Mouse (Mus musculus): ENCODE results near the gene Igfn1.

Gene Igfn1

GRCm38 (mm10) chr1:135933704-135934293 is 72.3 kb downstream of the Igfn1 start:
- no peak for DNase-seq (ENCODE audit: low spot score in 2 of 2)

GRCm38 (mm10) chr1:135929876-135930275 is 76.3 kb downstream of the Igfn1 start:
- DNase-seq (ENCODE audit: low spot score in 2 of 2), result peak in 1 of 2 experiments; percentile 46

- DNase-seq (ENCODE audit: low spot score in 2 of 2), result no peak
These were observed 80.3 kb downstream of the Igfn1 start for GRCm38 (mm10) chr1:135925848-135926247.

GRCm38 (mm10) chr1:135924377-135924994 is 81.7 kb downstream of the Igfn1 start:
- no peak for DNase-seq (ENCODE audit: low spot score in 2 of 2)

- no peak for DNase-seq (ENCODE audit: low spot score in 2 of 2)
These were observed 82.9 kb downstream of the Igfn1 start for GRCm38 (mm10) chr1:135923229-135923628.

- DNase-seq (ENCODE audit: low spot score in 2 of 2), result no peak
These were observed 87.3 kb downstream of the Igfn1 start, which contains the start of gene Pkp1 for GRCm38 (mm10) chr1:135918644-135919407. Pkp1 (minus strand) TSS chr1:135919207.

- DNase-seq (ENCODE audit: low spot score in 2 of 2), result no peak
These were observed 88.9 kb downstream of the Igfn1 start for GRCm38 (mm10) chr1:135917206-135917605.

GRCm38 (mm10) chr1:135916486-135917058 is 89.6 kb downstream of the Igfn1 start:
- no peak for DNase-seq (ENCODE audit: low spot score in 2 of 2)

- DNase-seq (ENCODE audit: low spot score in 2 of 2), result no peak
These were observed 92.5 kb downstream of the Igfn1 start for GRCm38 (mm10) chr1:135913657-135914056.

- DNase-seq (ENCODE audit: low spot score in 2 of 2), result no peak
These were observed 96.8 kb downstream of the Igfn1 start for GRCm38 (mm10) chr1:135909381-135909780.

- DNase-seq (ENCODE audit: low spot score in 2 of 2), result peak in 1 of 2 experiments; percentile 26
These were observed 99.4 kb downstream of the Igfn1 start for GRCm38 (mm10) chr1:135906736-135907135.

All from frontal cortex, postnatal 36 days (tissue).